Mouse (Mus musculus) hindbrain, embryonic 11.5 days (tissue): ENCODE measurements at regions not wholly inside any gene's neighbourhood (a gene's known extent, or its start where the extent isn't known, plus 50 kb on each side); places are given as distances from the start of the nearest gene placed in this dataset.

ENCODE experiments used
- ATAC-seq: fragments of 200-750 bp; cut with Nextera tagmentation; 2 replicates; pipeline ENCODE4 v1.8.0; 2017; ENCODE audit warnings: mild to moderate bottlenecking, moderate TSS enrichment, moderate library complexity; ENCODE audit not compliant: low FRiP score
- DNase-seq: peaks from one replicate; pipeline ENCODE4 v3.0.0-alpha.2; 2015; ENCODE audit warnings: low spot score
- H3K27ac ChIP-seq: fragments of 300-500 bp; sonication (generic); 2 replicates; pipeline ENCODE4 v1.5.1; 2014; ENCODE audit warnings: mild to moderate bottlenecking, low read depth, low read length
- H3K27me3 ChIP-seq: fragments of 300-500 bp; sonication (generic); 2 replicates; pipeline ENCODE4 v1.6.1; 2014; ENCODE audit warnings: mild to moderate bottlenecking, low read length, moderate library complexity, mixed read lengths; ENCODE audit not compliant: control insufficient read depth, insufficient read depth
- H3K36me3 ChIP-seq: fragments of 300-500 bp; sonication (generic); 2 replicates; pipeline ENCODE4 v1.6.1; 2014; ENCODE audit warnings: mild to moderate bottlenecking, low read length, moderate library complexity, mixed read lengths; ENCODE audit not compliant: control insufficient read depth, insufficient read depth
- H3K4me1 ChIP-seq: fragments of 300-500 bp; sonication (generic); replicated peaks from 2 replicates; pipeline ENCODE4 v1.6.1; 2014; ENCODE audit warnings: low read length, mixed read lengths; ENCODE audit not compliant: control insufficient read depth, insufficient read depth
- H3K4me2 ChIP-seq: fragments of 300-500 bp; sonication (generic); replicated peaks from 2 replicates; pipeline ENCODE4 v1.6.1; 2014; ENCODE audit warnings: mild to moderate bottlenecking, low read depth, low read length
- H3K4me3 ChIP-seq: fragments of 300-500 bp; sonication (generic); 2 replicates; pipeline ENCODE4 v1.5.1; 2014; ENCODE audit warnings: low read depth, low read length
- H3K9ac ChIP-seq: fragments of 300-500 bp; sonication (generic); 2 replicates; pipeline ENCODE4 v1.6.1; 2014; ENCODE audit warnings: low read depth, low read length
- H3K9me3 ChIP-seq: fragments of 300-500 bp; sonication (generic); 2 replicates; pipeline ENCODE4 v1.6.1; 2016; ENCODE audit warnings: low read length; ENCODE audit not compliant: control insufficient read depth
- WGBS: fragments of 180-500 bp; shearing (Covaris S2); extraction: QIAGEN DNeasy Blood & Tissue Kit; methylation state at CpG from one replicate; pipeline ENCODE4 v1.1.7; 2014; 5-methylcytosine and 5-hydroxymethylcytosine counted together

GRCm38 (mm10) chr2:48689098-48689497 is 124.8 kb upstream of the Acvr2a start:
- Histone ChIP-seq H3K36me3 (no peaks in the 10 kb centered on the region), H3K4me3 (no peak overlapping the region), H3K9ac (no peak overlapping the region), H3K4me1 (no peaks in the 10 kb centered on the region), H3K4me2 (no peak overlapping the region), H3K27me3 (no peaks in the 10 kb centered on the region), H3K27ac (no peak overlapping the region), H3K9me3 (no peaks in the 10 kb centered on the region)
- 89% methylated on average over 1 of the region's 1 CpGs for WGBS
- ATAC-seq (no peak), DNase-seq (no peak)

- Histone ChIP-seq H3K4me2 (no peak overlapping the region), H3K27ac (no peak overlapping the region), H3K9ac (no peak overlapping the region), H3K4me1 (no peaks in the 10 kb centered on the region), H3K27me3 (no peaks in the 10 kb centered on the region), H3K9me3 (no peaks in the 10 kb centered on the region), H3K4me3 (no peak overlapping the region), H3K36me3 (no peaks in the 10 kb centered on the region)
- ATAC-seq (no peak), DNase-seq (no peak)
- 92% methylated on average over 3 of the region's 3 CpGs for WGBS
These were observed 119.4 kb upstream of the Acvr2a start for GRCm38 (mm10) chr2:48694509-48694908.

GRCm38 (mm10) chr2:48700886-48701285 is 113.0 kb upstream of the Acvr2a start:
- Histone ChIP-seq H3K27ac (no peak overlapping the region), H3K27me3 (no peaks in the 10 kb centered on the region), H3K4me3 (no peak overlapping the region), H3K4me1 (no peaks in the 10 kb centered on the region), H3K36me3 (no peaks in the 10 kb centered on the region), H3K9ac (no peak overlapping the region), H3K9me3 (no peaks in the 10 kb centered on the region), H3K4me2 (no peak overlapping the region)
- no peak for DNase-seq
- WGBS: 90% methylated on average over 2 of the region's 2 CpGs
- no peak for ATAC-seq

GRCm38 (mm10) chr2:48705103-48705804 is 108.7 kb upstream of the Acvr2a start:
- H3K27ac ChIP-seq: no peak overlapping the region
- no peaks in the 10 kb centered on the region for H3K27me3 ChIP-seq
- H3K4me1 ChIP-seq: no peaks in the 10 kb centered on the region
- WGBS: 61% methylated on average over 12 of the region's 12 CpGs
- no peak overlapping the region for H3K4me3 ChIP-seq
- H3K9me3 ChIP-seq: no peaks in the 10 kb centered on the region
- ATAC-seq (no peak), DNase-seq (no peak)
- H3K36me3 ChIP-seq: no peaks in the 10 kb centered on the region
- no peak overlapping the region for H3K9ac ChIP-seq
- no peak overlapping the region for H3K4me2 ChIP-seq

- H3K9ac ChIP-seq: no peak overlapping the region
- DNase-seq (no peak), ATAC-seq (no peak)
- H3K4me1 ChIP-seq: no peaks in the 10 kb centered on the region
- no peak overlapping the region for H3K4me2 ChIP-seq
- no peak overlapping the region for H3K27ac ChIP-seq
- no peaks in the 10 kb centered on the region for H3K36me3 ChIP-seq
- 62% methylated on average over 3 of the region's 3 CpGs for WGBS
- no peaks in the 10 kb centered on the region for H3K27me3 ChIP-seq
- H3K4me3 ChIP-seq: no peak overlapping the region
- H3K9me3 ChIP-seq: no peaks in the 10 kb centered on the region
These were observed 108.1 kb upstream of the Acvr2a start for GRCm38 (mm10) chr2:48705805-48706150.

- Histone ChIP-seq H3K27ac (no peak overlapping the region), H3K36me3 (no peaks in the 10 kb centered on the region), H3K27me3 (no peaks in the 10 kb centered on the region), H3K4me1 (no peaks in the 10 kb centered on the region), H3K4me3 (no peak overlapping the region), H3K9me3 (no peaks in the 10 kb centered on the region), H3K4me2 (no peak overlapping the region), H3K9ac (no peak overlapping the region)
- no peak for ATAC-seq
- 53% methylated on average over 5 of the region's 5 CpGs for WGBS
- DNase-seq: no peak
These were observed 107.7 kb upstream of the Acvr2a start for GRCm38 (mm10) chr2:48706188-48706587.

- Histone ChIP-seq H3K27ac (no peak overlapping the region), H3K4me2 (no peak overlapping the region), H3K9me3 (no peaks in the 10 kb centered on the region), H3K36me3 (no peaks in the 10 kb centered on the region), H3K4me1 (no peaks in the 10 kb centered on the region), H3K4me3 (no peak overlapping the region), H3K9ac (no peak overlapping the region), H3K27me3 (no peaks in the 10 kb centered on the region)
- 93% methylated on average over 4 of the region's 4 CpGs for WGBS
- DNase-seq (no peak), ATAC-seq (no peak)
These were observed 97.7 kb upstream of the Acvr2a start for GRCm38 (mm10) chr2:48716206-48716605.

GRCm38 (mm10) chr2:48717770-48718169 is 96.1 kb upstream of the Acvr2a start:
- Histone ChIP-seq H3K4me2 (no peak overlapping the region), H3K9ac (no peak overlapping the region), H3K27ac (no peak overlapping the region), H3K4me3 (no peak overlapping the region), H3K36me3 (no peaks in the 10 kb centered on the region), H3K9me3 (no peaks in the 10 kb centered on the region), H3K4me1 (no peaks in the 10 kb centered on the region), H3K27me3 (no peaks in the 10 kb centered on the region)
- 84% methylated on average over 1 of the region's 1 CpGs for WGBS
- ATAC-seq: no peak
- DNase-seq: no peak

- no peaks in the 10 kb centered on the region for H3K4me1 ChIP-seq
- H3K27me3 ChIP-seq: no peaks in the 10 kb centered on the region
- H3K4me2 ChIP-seq: no peak overlapping the region
- no peak overlapping the region for H3K27ac ChIP-seq
- WGBS: 79% methylated on average over 2 of the region's 2 CpGs
- DNase-seq (no peak), ATAC-seq (no peak)
- H3K4me3 ChIP-seq: no peak overlapping the region
- H3K9me3 ChIP-seq: no peaks in the 10 kb centered on the region
- H3K9ac ChIP-seq: no peak overlapping the region
- H3K36me3 ChIP-seq: no peaks in the 10 kb centered on the region
These were observed 95.6 kb upstream of the Acvr2a start for GRCm38 (mm10) chr2:48718261-48718660.
